Mouse (Mus musculus): ENCODE data around the gene Cacna1d.

Gene Cacna1d

GRCm38 (mm10) chr14:30491342-30491741 lies at the start of gene Cacna1d:
Gene Cacna1d (minus strand): TSS chr14:30491455.
- no peak for DNase-seq (ENCODE audit: low spot score in 2 of 2)

- DNase-seq (ENCODE audit: low spot score in 2 of 2) = no peak
These were observed 42.7 kb upstream of the Cacna1d start for GRCm38 (mm10) chr14:30533780-30534450.

GRCm38 (mm10) chr14:30531896-30532295 lies 40.6 kb upstream of the Cacna1d start:
- no peak for DNase-seq (ENCODE audit: low spot score in 2 of 2)

GRCm38 (mm10) chr14:30531431-30531830 lies 40.2 kb upstream of the Cacna1d start:
- no peak for DNase-seq (ENCODE audit: low spot score in 2 of 2)

GRCm38 (mm10) chr14:30530726-30531269 lies 39.5 kb upstream of the Cacna1d start:
- no peak for DNase-seq (ENCODE audit: low spot score in 2 of 2)

GRCm38 (mm10) chr14:30529454-30529853 lies 38.2 kb upstream of the Cacna1d start:
- DNase-seq (ENCODE audit: low spot score in 2 of 2) = no peak

GRCm38 (mm10) chr14:30528961-30529360 lies 37.7 kb upstream of the Cacna1d start:
- DNase-seq (ENCODE audit: low spot score in 2 of 2) = no peak

GRCm38 (mm10) chr14:30528392-30528791 lies 37.1 kb upstream of the Cacna1d start:
- DNase-seq (ENCODE audit: low spot score in 2 of 2) = no peak

GRCm38 (mm10) chr14:30523356-30523755 lies 32.1 kb upstream of the Cacna1d start:
- peak; percentile 47 to 61 for DNase-seq (ENCODE audit: low spot score in 2 of 2)

GRCm38 (mm10) chr14:30519323-30519722 lies 28.1 kb upstream of the Cacna1d start:
- DNase-seq (ENCODE audit: low spot score in 2 of 2) = no peak

- peak in 1 of 2 experiments; percentile 29 for DNase-seq (ENCODE audit: low spot score in 2 of 2)
These were observed 24.9 kb upstream of the Cacna1d start for GRCm38 (mm10) chr14:30515931-30516723.

GRCm38 (mm10) chr14:30512896-30513295 lies 21.6 kb upstream of the Cacna1d start:
- no peak for DNase-seq (ENCODE audit: low spot score in 2 of 2)

GRCm38 (mm10) chr14:30510214-30510763 lies 19.0 kb upstream of the Cacna1d start:
- DNase-seq (ENCODE audit: low spot score in 2 of 2) = no peak

GRCm38 (mm10) chr14:30504990-30505389 lies 13.7 kb upstream of the Cacna1d start:
- DNase-seq (ENCODE audit: low spot score in 2 of 2) = no peak

GRCm38 (mm10) chr14:30498202-30498601 lies 6.9 kb upstream of the Cacna1d start:
- no peak for DNase-seq (ENCODE audit: low spot score in 2 of 2)

GRCm38 (mm10) chr14:30494998-30495397 lies 3.7 kb upstream of the Cacna1d start:
- DNase-seq (ENCODE audit: low spot score in 2 of 2) = no peak

GRCm38 (mm10) chr14:30493276-30493675 lies 2.0 kb upstream of the Cacna1d start:
- no peak for DNase-seq (ENCODE audit: low spot score in 2 of 2)

GRCm38 (mm10) chr14:30479361-30479948 lies 11.8 kb downstream of the Cacna1d start, which contains the start of gene Dcp1a:
Gene Dcp1a (plus strand): TSS chr14:30479535.
- peak; percentile 90 to 98 for DNase-seq (ENCODE audit: low spot score in 2 of 2)

GRCm38 (mm10) chr14:30474416-30474815 lies 16.8 kb downstream of the Cacna1d start:
- no peak for DNase-seq (ENCODE audit: low spot score in 2 of 2)

GRCm38 (mm10) chr14:30473605-30474004 lies 17.6 kb downstream of the Cacna1d start:
- DNase-seq (ENCODE audit: low spot score in 2 of 2) = no peak

GRCm38 (mm10) chr14:30463312-30463711 lies 27.9 kb downstream of the Cacna1d start:
- peak in 1 of 2 experiments; percentile 5 for DNase-seq (ENCODE audit: low spot score in 2 of 2)

Data from left cerebral cortex, adult 9 months (tissue).